ENCODE assay signal across 18 mouse cellular contexts in genomic region chr4:55127228-55127901, GRCm38 (mm10).
"Had no signal": no experiment of that assay in that cellular context is flagged by ENCODE, and none has a peak within 500 bp of the region (broad histone marks: within the 10 kb centered on the region; RNA-seq: fewer than 3 reads in every experiment).

No protein-coding gene starts in this region.

- H3K27ac ChIP-seq: kidney, embryonic 15.5 days; limb, embryonic 10.5 days; limb, embryonic 13.5 days; liver, embryonic 13.5 days; midbrain, embryonic 10.5 days; midbrain, embryonic 13.5 days had no signal

- H3K36me3 ChIP-seq: kidney, embryonic 15.5 days; limb, embryonic 10.5 days; limb, embryonic 13.5 days; liver, embryonic 13.5 days; midbrain, embryonic 10.5 days; midbrain, embryonic 13.5 days had no signal

- H3K4me3 ChIP-seq: kidney, embryonic 15.5 days; limb, embryonic 10.5 days; limb, embryonic 13.5 days; liver, embryonic 13.5 days; megakaryocyte, embryonic 14.5 days; midbrain, embryonic 10.5 days; midbrain, embryonic 13.5 days had no signal

- H3K9ac ChIP-seq: kidney, embryonic 15.5 days; limb, embryonic 13.5 days; liver, embryonic 13.5 days; lung, embryonic 14.5 days; midbrain, embryonic 13.5 days had no signal

- DNase-seq: kidney, adult 11 months; kidney, adult 8-10 months; kidney, postnatal 10 days; kidney, postnatal 36 days; liver; liver, embryonic 13.5 days; lung, embryonic 14.5 days; right cerebral cortex, adult 18-20 months; right cerebral cortex, postnatal 14 days; right cerebral cortex, postnatal 4 days; thymus, postnatal 25 days had no signal

- ATAC-seq: lung, postnatal 0 days; midbrain, embryonic 13.5 days had no signal

- H3K9me3 ChIP-seq: kidney, embryonic 15.5 days; limb, embryonic 10.5 days; limb, embryonic 13.5 days; liver, embryonic 13.5 days; midbrain, embryonic 10.5 days; midbrain, embryonic 13.5 days had no signal

- H3K4me1 ChIP-seq: limb, embryonic 10.5 days; liver, embryonic 13.5 days; megakaryocyte, embryonic 14.5 days had no signal

- H3K4me2 ChIP-seq: kidney, embryonic 15.5 days; limb, embryonic 13.5 days; liver, embryonic 13.5 days; lung, embryonic 14.5 days; midbrain, embryonic 13.5 days had no signal

- H3K27me3 ChIP-seq: kidney, embryonic 15.5 days; limb, embryonic 13.5 days; liver, embryonic 13.5 days; megakaryocyte, embryonic 14.5 days; midbrain, embryonic 13.5 days had no signal
